Mouse (Mus musculus): ENCODE results near the gene 1700034J05Rik. TPM values are rescaled to one million over a fixed set of nuclear protein-coding genes. Genes with fewer than 3 reads are reported as not detected.
A peak's percentile ranks its signal among the peaks of the same experiment; 100 is the strongest.

1700034J05Rik gene
- total RNA-seq (2021) = not detected
- long read RNA-seq, experiment 1 = 0 reads
- long read RNA-seq, experiment 2 = 0 reads

DNA sequence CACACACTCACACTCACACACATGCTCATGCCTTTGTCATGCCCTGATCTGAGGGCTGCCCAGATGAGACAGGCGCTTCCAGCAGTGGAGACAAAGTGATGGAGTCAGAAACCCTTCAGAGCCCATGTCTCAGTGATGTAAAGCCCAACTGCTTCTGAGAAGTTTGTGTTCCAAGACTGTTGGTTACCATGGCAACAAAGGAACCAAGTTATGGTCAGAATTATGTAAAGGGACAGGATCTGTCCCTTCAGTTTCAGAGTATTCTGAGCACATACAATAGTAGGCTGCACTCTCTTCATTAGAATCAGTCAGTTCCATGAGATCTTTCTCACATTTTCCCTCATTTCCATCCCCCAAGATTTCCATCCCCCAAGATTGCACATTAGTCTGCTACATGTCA, at the start of gene 1700034J05Rik:
TSS of gene 1700034J05Rik (minus strand) at position 165 of the 400 bp plus-strand sequence.
- DNase-seq = no peak

DNA sequence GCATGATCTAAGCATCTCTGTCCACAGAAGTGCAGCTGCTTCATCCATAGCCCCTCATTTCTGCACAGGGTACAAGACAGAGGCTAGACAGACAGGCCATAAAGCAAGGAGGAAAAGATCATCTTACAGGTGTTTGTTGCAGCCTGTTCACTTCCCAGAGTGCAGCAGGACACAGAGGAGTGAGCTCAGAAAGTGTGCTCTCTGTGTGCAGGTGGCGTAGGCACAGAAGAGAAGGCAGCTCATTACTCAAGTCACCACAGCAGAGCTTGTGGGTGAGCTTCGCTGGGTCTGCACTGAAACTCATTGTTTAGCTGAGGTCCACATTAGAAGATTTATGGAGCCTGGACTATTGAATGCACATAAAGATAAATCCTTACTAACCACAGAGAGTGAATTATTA, 45.5 kb upstream of the 1700034J05Rik start:
- DNase-seq = no peak

DNA sequence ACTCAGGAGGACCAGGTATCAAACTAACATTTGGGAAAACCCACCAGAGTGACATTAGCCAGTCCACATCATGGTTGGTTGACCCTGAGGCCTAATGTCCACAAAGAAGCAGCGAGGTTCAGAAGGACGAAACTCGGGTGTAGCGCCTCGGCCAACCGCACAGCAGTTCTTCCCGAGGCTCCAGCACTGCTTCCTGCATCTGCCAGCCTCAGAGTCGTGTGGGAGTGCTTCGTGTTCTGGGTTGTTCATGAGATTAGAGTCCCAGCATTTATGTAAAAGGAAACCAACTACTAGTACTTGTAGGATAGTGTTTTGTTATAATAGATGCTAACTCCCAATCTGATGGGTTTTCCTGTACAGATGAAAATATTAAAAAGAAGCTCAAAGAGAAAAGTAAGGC, 45.1 kb upstream of the 1700034J05Rik start:
- no peak for DNase-seq

DNA sequence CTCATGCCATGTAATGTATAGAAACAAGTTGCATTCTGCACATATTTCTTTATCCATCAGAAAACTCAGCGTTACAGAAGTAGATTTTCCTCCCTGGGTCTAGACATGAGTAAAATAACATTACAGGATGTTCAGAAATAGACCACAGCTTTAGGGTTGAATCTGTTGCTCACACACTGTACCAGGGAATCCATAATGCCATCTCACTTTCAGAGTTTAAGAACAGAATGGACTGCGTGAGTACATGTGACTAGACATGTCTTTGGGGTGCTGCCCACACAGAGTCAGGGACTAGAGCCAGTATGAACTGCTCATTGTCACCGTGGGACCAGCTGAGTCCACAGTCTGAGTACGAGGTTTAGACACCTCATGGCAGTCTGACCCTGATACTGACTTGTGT, 44.5 kb upstream of the 1700034J05Rik start:
- no peak for DNase-seq

DNA sequence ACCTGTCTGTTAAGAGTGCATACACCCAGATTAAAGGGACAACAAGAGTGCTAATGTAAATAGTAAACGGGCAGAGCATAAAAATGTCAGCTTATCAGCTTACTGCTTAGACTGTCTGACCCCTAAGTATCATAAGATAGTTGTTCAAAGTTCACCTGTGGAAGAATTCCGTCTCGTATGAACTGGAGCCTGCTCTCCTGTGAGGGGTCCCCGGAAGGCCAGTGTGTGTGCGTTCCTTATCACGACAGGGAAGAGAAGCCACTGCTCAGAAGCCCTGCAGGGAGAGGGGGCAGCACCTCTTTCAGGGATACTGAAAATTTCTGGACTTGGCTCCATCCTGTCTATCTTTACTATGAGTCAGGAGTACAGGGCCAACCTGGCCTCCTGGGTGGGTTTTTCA, 42.8 kb upstream of the 1700034J05Rik start:
- DNase-seq = no peak

DNA sequence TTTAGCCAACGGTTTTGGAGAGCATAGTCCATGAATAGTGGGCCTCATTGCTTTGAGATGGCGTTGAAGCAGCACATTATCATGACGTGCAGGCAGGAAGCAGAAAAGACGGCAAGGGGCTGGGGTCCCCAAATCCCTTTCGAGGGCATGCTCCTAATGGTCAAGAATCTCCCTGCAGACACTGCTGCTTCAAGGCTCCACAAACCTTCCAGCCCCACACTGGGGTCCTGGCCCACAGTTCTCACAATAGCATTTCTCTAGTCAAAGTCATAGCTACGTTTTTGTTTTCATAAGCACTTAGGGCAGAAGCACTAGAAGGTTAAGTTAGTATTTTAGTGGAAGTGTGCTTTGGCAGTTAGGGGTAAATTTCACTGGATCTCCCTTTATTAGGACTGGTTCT, 41.7 kb upstream of the 1700034J05Rik start:
- no peak for DNase-seq

DNA sequence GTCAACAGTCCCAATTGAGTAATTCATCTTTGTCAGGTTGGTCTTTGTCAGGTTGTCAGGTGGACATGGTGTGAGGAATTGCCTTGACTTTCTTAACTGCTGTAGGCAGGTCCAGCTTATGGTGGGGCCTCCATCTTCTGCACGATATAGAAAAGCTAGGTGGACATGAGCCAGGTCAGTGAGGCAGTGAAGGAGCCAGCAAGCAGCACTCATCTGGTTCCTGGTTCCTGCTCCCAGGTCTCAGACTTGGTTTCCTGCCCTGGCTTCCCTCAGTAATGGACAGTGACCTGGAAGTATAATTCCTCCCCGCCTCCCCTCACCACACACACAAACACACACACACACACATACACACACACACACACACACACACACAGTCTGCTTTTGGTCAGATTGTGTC, 41.2 kb upstream of the 1700034J05Rik start:
- DNase-seq = no peak

DNA sequence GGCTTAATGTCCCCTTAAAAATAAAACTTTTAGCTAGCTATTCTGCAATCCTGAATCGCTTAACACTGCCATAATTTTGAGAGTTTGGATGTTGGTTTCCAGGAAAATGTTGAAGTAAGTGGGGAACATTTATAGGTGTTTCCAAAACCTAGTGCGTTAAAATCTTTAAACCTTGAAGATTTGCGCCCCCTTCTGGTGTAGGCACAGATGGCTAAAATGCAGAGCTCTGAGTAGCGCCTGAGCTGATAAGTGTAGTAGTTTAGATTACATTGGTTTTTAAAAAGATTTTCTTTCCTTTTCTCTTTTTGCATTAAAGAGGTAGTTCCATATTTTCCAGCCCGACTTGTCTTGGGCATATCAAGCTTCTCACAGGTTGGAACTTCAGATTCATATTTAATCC, 40.0 kb upstream of the 1700034J05Rik start:
- peak; percentile 67 for DNase-seq

DNA sequence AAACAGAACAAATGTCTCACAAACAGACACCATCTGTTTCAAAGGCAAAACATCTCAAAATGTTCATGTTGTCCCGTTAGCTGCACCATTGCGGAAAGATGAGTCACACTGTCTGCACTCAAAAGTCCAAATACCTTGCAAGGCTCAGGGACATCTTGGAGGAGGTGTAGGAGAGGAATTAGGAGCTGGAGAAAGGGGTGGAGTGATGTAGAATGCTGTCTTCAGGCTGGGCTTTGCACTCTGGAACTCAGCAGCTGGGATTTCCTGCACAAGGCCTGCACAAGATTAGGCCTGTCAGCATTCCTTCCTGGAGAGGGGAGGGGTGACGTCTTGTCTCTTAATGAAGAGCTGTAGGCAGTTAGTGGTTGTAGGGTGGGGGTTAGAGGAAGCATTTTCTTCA, 30.3 kb upstream of the 1700034J05Rik start:
- no peak for DNase-seq

DNA sequence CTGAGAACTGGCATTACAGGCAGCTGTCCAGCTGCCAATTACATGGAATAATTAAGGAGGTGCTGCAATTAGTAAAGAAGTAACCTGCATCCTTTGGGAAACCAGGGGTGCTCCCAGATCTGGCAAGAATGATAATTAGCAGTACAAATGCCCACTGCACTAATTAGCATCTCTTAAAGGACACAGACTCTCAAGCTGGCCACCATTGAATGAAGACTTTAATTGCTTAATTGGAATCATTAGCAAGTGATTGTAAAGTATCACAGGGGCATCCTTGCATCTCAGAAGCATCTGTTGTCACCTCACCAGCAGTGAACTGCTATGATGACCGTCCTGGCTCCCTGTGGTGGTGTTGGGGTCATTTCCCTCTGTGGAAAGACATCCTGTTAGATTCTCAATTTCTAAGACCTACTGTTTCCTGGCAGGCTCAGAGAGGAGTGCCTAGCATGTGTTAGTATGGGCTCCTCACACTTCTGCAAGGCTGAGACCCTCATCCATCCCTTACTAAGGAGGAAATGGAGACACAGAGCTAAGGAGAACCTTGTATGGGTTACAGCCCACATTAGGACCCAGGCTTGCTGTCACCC, 27.1 kb upstream of the 1700034J05Rik start:
- DNase-seq = no peak

DNA sequence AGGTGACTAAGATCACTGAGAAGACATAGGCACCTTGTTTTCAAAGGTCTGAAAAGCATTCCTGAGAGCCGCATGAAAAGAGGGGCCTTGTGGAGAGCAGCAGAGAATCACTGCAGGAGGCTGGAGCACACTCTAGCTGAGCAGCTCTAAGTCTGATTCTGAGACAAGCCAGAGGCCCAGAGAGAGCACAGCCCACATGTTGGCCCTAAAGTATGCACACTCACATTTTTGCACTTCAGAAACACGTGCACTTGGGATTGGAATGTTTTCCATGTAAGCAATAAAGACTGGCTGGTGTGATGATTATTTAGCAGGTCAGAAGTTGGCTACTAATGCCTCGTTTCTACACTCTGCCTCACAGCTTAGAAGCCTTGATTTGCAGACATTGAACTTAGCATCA, 25.7 kb upstream of the 1700034J05Rik start:
- no peak for DNase-seq

DNA sequence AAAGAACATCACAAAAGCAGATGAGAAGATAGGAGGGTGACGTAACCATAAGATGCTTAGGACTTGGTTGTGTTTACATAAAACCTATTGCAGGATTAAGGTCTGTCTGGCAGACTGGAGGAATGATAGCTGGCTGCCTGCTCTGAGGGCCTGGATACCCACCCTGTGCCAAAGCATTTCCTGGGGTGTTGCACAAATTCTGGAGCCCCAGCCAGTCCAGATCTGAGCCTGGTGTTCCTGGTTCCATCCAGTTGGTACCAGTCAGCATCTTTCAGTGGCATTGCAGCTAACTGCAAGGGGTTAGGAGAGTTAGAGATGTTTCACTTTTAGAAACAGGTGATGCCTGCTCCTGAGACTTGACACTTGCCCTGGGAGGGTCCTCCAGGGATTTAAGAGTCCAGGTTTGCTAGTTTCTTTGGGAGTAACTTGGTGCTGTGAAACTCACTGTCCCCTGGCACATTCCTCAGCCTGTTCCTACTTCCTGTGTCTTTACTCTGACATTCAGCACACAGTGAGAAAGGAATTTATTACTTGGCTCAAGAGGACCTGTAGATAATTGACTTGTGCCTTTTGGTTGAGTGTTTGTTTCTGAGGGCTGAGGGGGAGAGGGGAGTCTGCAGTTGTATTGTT, 25.0 kb upstream of the 1700034J05Rik start:
- no peak for DNase-seq

DNA sequence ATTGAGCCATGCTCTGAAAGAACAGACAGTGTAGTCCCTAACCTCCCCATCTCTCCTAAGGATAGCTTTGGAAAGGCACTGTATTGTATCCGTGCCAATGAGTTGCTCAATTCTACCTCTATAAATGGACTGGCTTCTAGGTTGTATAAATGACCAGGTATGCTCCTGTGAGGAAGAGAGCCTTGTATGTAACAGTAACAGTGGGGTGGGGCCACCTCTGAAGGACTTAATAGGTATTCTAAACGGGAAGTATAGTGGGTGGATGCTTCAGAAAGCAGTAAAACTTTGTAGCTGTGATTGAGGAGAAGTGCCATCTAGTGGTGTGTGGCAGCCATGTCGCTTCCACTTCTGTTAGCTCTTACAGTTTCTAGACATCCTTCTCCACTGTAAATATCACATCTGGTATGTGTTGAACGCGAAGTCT, 24.5 kb upstream of the 1700034J05Rik start:
- DNase-seq = no peak

DNA sequence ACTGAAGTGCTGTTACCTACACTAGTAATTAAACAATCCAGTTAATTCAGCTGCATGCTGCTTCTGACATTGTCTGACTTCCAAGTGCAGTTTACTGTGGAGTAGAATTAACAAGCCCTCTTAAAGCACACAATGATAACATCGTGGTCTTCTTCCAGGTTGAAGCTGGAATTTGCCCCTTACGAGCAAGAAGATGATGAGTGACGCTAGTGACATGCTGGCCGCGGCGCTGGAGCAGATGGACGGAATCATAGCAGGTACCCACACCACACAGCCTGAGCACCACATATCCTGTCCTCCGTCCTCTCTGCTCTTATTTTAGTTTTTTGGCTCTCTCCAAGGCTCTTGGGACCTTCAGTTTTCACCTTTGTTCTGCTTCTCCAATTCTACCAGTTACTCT, 22.2 kb upstream of the 1700034J05Rik start:
- no peak for DNase-seq

DNA sequence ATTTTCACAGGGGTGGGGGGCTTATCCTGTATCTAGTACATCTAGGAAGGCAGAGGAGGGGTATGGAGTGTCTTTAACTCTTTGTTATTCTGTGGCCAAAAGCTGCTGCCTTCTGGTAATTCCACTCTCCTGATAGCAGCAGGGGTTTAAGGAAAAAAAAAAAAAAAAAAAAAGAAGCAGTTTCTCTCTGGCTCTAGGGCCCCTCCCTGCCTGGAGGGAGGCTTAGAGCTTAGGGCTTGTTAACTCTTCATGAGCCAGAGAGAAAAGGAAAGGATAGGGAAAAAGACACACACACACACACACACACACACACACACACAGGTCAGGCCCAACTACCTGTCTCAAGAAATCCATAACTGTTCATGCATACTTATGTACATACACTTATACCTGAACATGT, 19.6 kb upstream of the 1700034J05Rik start:
- no peak for DNase-seq

DNA sequence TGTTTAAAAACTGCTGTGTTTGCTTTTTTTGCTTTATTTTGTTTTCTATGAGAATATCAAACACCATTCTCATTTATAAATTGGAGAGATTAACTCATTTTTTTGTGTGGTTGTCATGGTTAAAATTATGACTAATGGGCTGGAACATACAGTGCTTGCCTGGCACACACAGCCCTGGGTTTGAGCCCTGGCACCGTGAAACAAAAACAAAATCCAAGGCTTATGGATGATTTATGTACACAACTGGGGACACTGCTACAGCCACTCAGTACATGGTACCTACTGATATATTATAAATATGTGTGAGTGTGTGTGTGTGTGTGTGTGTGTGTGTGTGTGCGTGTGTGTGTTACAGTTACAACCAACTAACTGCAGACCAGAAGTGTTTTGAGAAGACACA, 19.2 kb upstream of the 1700034J05Rik start:
- DNase-seq = no peak

DNA sequence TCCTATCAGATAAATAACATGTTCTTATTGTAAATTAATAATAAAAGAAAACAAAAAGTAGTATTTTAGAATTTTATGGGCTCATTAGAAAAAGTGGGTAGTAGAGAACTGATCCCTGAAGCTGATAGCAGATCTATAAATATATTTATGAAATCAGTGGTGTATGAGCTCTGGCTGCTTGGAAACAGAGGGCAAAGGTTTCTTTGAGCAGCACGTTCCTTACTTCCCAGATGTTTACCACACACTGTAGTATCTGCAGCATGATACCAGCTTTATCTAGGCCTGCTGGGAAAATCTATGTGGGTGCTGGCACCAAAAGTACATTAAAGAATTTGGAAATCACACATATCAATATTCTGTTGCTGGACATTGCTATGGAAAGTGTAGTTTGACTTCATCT, 18.5 kb upstream of the 1700034J05Rik start:
- no peak for DNase-seq

DNA sequence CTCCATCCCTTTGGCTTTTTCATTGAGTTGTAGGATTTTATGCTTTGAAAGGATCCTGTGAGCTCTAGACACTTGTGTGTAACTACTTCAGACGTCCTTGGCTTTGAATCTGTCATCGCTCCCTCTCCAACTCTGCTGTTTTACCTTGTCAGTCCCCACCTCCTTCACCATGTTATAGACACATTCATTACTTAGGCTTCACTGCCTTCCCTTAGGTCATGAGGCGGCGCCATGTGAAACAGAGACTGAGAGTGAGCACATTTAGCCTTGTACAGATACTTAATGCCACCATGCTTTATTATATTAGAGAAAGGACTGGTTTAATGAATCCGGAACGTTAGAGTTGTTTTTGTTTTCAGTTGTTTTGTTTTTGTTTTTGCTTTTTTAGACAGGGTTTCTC, 17.8 kb upstream of the 1700034J05Rik start:
- DNase-seq = no peak

DNA sequence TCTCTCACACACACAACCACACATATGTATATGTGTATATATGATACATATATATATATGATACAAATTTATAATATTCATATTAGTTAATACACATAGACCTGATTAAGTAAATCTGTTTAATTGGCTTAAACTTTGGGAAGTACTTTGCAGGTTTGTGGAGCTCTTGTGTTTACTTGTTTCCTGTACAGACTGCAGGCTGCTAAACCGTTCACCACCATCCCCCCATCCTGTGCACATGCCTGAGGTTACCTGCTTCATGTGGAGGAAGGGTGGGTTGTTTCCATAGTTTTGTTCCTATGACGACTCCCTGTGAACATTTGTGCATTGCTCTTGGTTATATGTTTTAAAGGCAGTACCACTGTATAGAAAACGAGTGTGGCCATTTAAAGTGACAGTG, 17.1 kb upstream of the 1700034J05Rik start:
- no peak for DNase-seq

DNA sequence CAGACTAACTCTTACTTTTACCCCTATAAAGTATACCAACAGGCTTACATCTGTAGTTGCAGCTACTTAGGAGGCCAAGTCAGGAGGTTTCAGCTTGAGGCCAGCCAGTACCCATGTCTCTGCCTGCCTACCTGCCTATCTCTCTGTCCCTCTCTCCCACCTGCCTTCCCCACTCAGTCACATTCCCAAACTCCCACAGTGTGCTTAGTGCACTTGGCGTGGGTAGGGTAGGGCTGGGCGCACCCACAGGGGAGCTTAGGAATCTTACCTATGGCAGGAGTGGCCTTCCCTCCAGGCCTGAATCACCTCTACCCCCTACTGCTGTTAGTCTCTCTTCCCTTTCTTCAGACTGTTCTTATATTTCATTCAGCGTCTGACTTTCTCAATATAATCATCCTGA, 16.6 kb upstream of the 1700034J05Rik start:
- no peak for DNase-seq

DNA sequence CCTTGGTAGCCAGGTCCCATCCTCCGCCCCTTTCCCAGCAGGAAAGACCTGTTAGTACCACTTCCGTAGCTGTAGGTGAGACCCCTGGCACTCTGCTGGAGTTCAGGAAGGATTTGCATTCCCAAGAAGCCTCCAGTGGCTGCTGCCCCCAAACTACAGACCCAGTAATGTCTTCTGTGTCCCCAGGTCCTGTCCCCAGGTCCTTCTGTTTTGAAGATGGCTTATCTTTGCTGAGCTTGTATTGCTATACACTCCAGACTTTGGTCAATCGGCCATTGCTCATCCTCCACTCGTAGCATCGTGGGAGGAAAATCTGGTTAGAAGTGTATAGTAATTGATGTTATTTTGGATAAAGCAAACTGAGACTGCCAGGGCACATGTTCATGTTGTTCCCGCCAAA, 13.6 kb upstream of the 1700034J05Rik start:
- no peak for DNase-seq

DNA sequence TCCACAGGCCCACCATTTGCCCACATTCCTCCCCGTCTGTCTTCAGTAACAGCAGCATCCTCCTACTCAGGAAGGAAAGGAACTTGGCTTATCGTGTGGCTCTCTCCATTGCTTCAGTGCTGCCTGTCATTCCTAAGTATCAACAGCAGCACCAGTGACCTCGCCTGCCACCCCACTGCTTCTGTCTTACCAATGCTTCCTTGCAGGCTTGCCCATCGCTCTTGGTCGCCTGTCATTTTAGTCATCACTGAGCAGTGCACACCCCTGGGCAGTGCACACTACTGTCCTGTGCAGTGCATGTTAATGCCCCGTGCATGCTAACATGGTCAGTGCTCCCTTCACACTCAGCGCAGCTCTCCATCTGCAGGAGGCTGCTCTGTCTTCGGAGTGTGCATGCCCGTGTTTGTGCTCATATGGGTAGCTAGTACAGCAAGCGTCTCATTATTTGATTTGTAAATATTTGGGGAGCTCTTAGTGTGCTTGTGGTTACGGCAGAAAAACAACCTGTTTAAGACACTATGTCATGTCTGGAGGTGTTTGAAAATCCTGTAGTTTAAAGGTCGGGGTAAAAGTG, 12.3 kb upstream of the 1700034J05Rik start:
- no peak for DNase-seq

DNA sequence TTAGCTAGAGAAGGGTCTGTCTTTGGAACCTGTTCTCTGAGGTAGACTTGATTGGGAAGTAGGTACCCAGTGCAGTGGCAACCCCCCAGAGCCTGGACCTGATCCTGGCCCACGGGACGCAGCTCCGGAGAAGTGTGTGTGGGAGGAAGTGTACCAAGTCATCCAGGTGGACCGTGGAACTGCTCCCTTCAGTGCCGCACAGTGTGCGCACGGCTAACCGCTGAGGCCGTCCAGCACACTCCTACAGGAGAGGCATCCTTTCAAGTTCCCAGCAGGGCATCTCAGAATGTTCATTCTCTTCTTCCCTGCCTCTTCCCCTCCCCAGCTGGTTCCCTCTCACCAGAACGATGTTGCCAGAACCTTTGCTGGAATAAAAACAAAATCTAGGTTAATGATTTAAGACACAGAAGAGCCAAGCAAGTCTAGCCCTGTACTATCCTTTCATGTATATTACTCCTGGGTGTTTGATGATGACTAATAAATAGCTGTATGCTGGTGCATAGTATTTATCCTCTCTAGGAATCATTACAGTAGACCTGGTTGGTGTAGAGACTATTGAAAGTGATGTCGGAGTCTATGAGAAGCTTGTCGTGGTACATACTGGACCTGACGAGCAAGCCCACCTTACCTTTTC, 11.0 kb upstream of the 1700034J05Rik start:
- DNase-seq = no peak

Measured in gastrocnemius, postnatal 10 days (tissue).